In genomic region chr8:4226323-4226722, GRCm38 (mm10) we compare ENCODE assay signal across 8 mouse cellular contexts. TPM values are rescaled to one million over a fixed set of nuclear protein-coding genes. Genes with fewer than 3 reads are reported as not detected.
A peak's percentile ranks its signal among the peaks of the same experiment; 100 is the strongest.
DNase-seq lines count a peak whose midpoint lies in the region; ATAC-seq and TF ChIP-seq lines count a peak whose summit lies in the region.

No protein-coding gene starts in this region.

- H3K27ac ChIP-seq in kidney, embryonic 16.5 days (ENCODE audit: low read length) = no peak overlapping the region
- H3K27ac ChIP-seq in forebrain, embryonic 11.5 days (ENCODE audit: low read depth, low read length) = no peak overlapping the region
- no peak overlapping the region for H3K27ac ChIP-seq in intestine, embryonic 16.5 days (ENCODE audit: low read length)
- H3K27ac ChIP-seq in midbrain, postnatal 0 days (ENCODE audit: low read depth, low read length) = no peak overlapping the region

- 18% methylated on average over 4 of the region's 4 CpGs for WGBS in kidney, embryonic 16.5 days
- WGBS in forebrain, embryonic 11.5 days = 29% methylated on average over 4 of the region's 4 CpGs
- 30% methylated on average over 4 of the region's 4 CpGs for WGBS in intestine, embryonic 16.5 days
- WGBS in midbrain, postnatal 0 days = 23% methylated on average over 4 of the region's 4 CpGs

- DNase-seq in kidney, postnatal 4 days = no peak
- DNase-seq in forebrain, embryonic 11.5 days (ENCODE audit: low spot score) = no peak
- DNase-seq in midbrain, postnatal 0 days (ENCODE audit: low spot score) = no peak
- DNase-seq in left cerebral cortex, adult 11 months (ENCODE audit: low spot score) = no peak
- DNase-seq in layer of hippocampus, adult 9-10 months (ENCODE audit: low spot score) = no peak
- no peak for DNase-seq in layer of hippocampus, postnatal 10 days (ENCODE audit: low spot score in 2 of 2)

- peak; percentile 18; the same call in 1 of the 2 replicates for ATAC-seq in kidney, embryonic 16.5 days (ENCODE audit: low FRiP score, low TSS enrichment)
- peak; percentile 21; the same call in 1 of the 2 replicates for ATAC-seq in forebrain, embryonic 11.5 days (replicated peaks; ENCODE audit: low FRiP score)
- peak; percentile 29 for ATAC-seq in intestine, embryonic 16.5 days
- no peak for ATAC-seq in midbrain, postnatal 0 days (ENCODE audit: low FRiP score)

- peak overlapping the region; percentile 43 for H3K4me3 ChIP-seq in kidney, embryonic 16.5 days (ENCODE audit: low read length)
- peak overlapping the region; percentile 12; the same call in 1 of the 2 replicates for H3K4me3 ChIP-seq in forebrain, embryonic 11.5 days (ENCODE audit: low read depth, low read length)
- peak overlapping the region; percentile 48 for H3K4me3 ChIP-seq in intestine, embryonic 16.5 days (ENCODE audit: low read length)
- H3K4me3 ChIP-seq in midbrain, postnatal 0 days (ENCODE audit: low read depth, low read length) = no peak overlapping the region

- H3K9ac ChIP-seq in kidney, embryonic 16.5 days (replicated peaks; ENCODE audit: low read length) = peak overlapping the region; percentile 52
- no peak overlapping the region for H3K9ac ChIP-seq in forebrain, embryonic 11.5 days (ENCODE audit: low read length)
- peak overlapping the region; percentile 59; the same call in 1 of the 2 replicates for H3K9ac ChIP-seq in intestine, embryonic 16.5 days (ENCODE audit: low read depth, low read length)
- no peak overlapping the region for H3K9ac ChIP-seq in midbrain, postnatal 0 days (replicated peaks; ENCODE audit: low read length, poor library complexity, severe bottlenecking)

- no peak for TF ChIP-seq CTCF in midbrain, postnatal 0 days (IDR thresholded peaks at IDR 0.05)

- no peaks in the 10 kb centered on the region for H3K9me3 ChIP-seq in kidney, embryonic 16.5 days (ENCODE audit: low read length)
- no peaks in the 10 kb centered on the region for H3K9me3 ChIP-seq in forebrain, embryonic 11.5 days (ENCODE audit: control insufficient read depth, low read length)
- no peaks in the 10 kb centered on the region for H3K9me3 ChIP-seq in intestine, embryonic 16.5 days (ENCODE audit: control insufficient read depth, low read length)
- H3K9me3 ChIP-seq in midbrain, postnatal 0 days (ENCODE audit: low read length) = no peaks in the 10 kb centered on the region

- peaks cover 2% of the 10 kb centered on the region; the same call in 1 of the 2 replicates for H3K27me3 ChIP-seq in kidney, embryonic 16.5 days (ENCODE audit: insufficient read depth, low read length)
- peaks cover 7% of the 10 kb centered on the region for H3K27me3 ChIP-seq in forebrain, embryonic 11.5 days (ENCODE audit: control insufficient read depth, insufficient read depth, low read length)
- H3K27me3 ChIP-seq in intestine, embryonic 16.5 days (replicated peaks; ENCODE audit: control insufficient read depth, insufficient read depth, low read length) = no peaks in the 10 kb centered on the region
- H3K27me3 ChIP-seq in midbrain, postnatal 0 days (ENCODE audit: insufficient read depth, low read length) = peaks cover 7% of the 10 kb centered on the region

- no peaks in the 10 kb centered on the region for H3K36me3 ChIP-seq in kidney, embryonic 16.5 days (ENCODE audit: insufficient read depth, low read length)
- no peaks in the 10 kb centered on the region for H3K36me3 ChIP-seq in forebrain, embryonic 11.5 days (ENCODE audit: control insufficient read depth, insufficient read depth, low read length)
- no peaks in the 10 kb centered on the region for H3K36me3 ChIP-seq in intestine, embryonic 16.5 days (ENCODE audit: control insufficient read depth, insufficient read depth, low read length)
- no peaks in the 10 kb centered on the region for H3K36me3 ChIP-seq in midbrain, postnatal 0 days (ENCODE audit: insufficient read depth, low read length)

- peaks cover 7% of the 10 kb centered on the region for H3K4me1 ChIP-seq in kidney, embryonic 16.5 days (ENCODE audit: insufficient read depth, low read length)
- peaks cover 2% of the 10 kb centered on the region; the same call in 1 of the 2 replicates for H3K4me1 ChIP-seq in forebrain, embryonic 11.5 days (replicated peaks; ENCODE audit: control insufficient read depth, insufficient read depth, low read length)
- H3K4me1 ChIP-seq in intestine, embryonic 16.5 days (ENCODE audit: control insufficient read depth, insufficient read depth, low read length) = peaks cover 16% of the 10 kb centered on the region; the same call in 1 of the 2 replicates
- no peaks in the 10 kb centered on the region for H3K4me1 ChIP-seq in midbrain, postnatal 0 days (ENCODE audit: insufficient read depth, low read length)

- H3K4me2 ChIP-seq in kidney, embryonic 16.5 days (replicated peaks; ENCODE audit: low read depth, low read length) = peak overlapping the region; percentile 60
- peak overlapping the region; percentile 43; the same call in 1 of the 2 replicates for H3K4me2 ChIP-seq in forebrain, embryonic 11.5 days (ENCODE audit: low read depth, low read length, severe bottlenecking)
- H3K4me2 ChIP-seq in intestine, embryonic 16.5 days (ENCODE audit: low read depth, low read length) = peak overlapping the region; percentile 63
- peak overlapping the region; percentile 9; the same call in 1 of the 2 replicates for H3K4me2 ChIP-seq in midbrain, postnatal 0 days (ENCODE audit: low read depth, low read length, poor library complexity, severe bottlenecking)

RNA-seq across cellular contexts. Expression of gene Lrrc8e, which starts 0.3 kb away (rescaled TPM):
- polyA plus RNA-seq in kidney, embryonic 16.5 days (2015; fragmentation: Nextera tagmentation; extraction: Ambion mirVana) = 1.4 and 1.6 TPM in 2 replicates
- polyA plus RNA-seq in forebrain, embryonic 11.5 days (2014; fragmentation: Nextera tagmentation; extraction: Ambion mirVana) = 0.20 and 0.21 TPM in 2 replicates
- 2.6 and 2.8 TPM in 2 replicates for polyA plus RNA-seq in intestine, embryonic 16.5 days (2015; fragmentation: Nextera tagmentation; extraction: Ambion mirVana)
- total RNA-seq in midbrain, postnatal 0 days (2014; rRNA removed) = not detected in 2 replicates
- polyA plus RNA-seq in midbrain, postnatal 0 days (2015; fragmentation: Nextera tagmentation; extraction: Ambion mirVana) = 0.12 TPM in 1 of 2 replicates, not detected in the other
- not detected for total RNA-seq in layer of hippocampus, postnatal 10 days (2021)

RNA-seq across cellular contexts. Expression of gene Prr36, which starts 9.1 kb away (rescaled TPM):
- 4.7 TPM in 2 replicates for polyA plus RNA-seq in kidney, embryonic 16.5 days (2015; fragmentation: Nextera tagmentation; extraction: Ambion mirVana)
- 42.8 and 47.3 TPM in 2 replicates for polyA plus RNA-seq in forebrain, embryonic 11.5 days (2014; fragmentation: Nextera tagmentation; extraction: Ambion mirVana)
- 2.8 and 3.2 TPM in 2 replicates for polyA plus RNA-seq in intestine, embryonic 16.5 days (2015; fragmentation: Nextera tagmentation; extraction: Ambion mirVana)
- 17.9 and 19.4 TPM in 2 replicates for total RNA-seq in midbrain, postnatal 0 days (2014; rRNA removed)
- polyA plus RNA-seq in midbrain, postnatal 0 days (2015; fragmentation: Nextera tagmentation; extraction: Ambion mirVana) = 28.1 and 33.1 TPM in 2 replicates
- total RNA-seq in layer of hippocampus, postnatal 10 days (2021) = 10 to 100 TPM; 57.1 to 59.4 TPM

RNA-seq across cellular contexts. Expression of gene Map2k7, which starts 12.2 kb away (rescaled TPM):
- polyA plus RNA-seq in kidney, embryonic 16.5 days (2015; fragmentation: Nextera tagmentation; extraction: Ambion mirVana) = 30.6 and 33.6 TPM in 2 replicates
- 14.1 and 19.5 TPM in 2 replicates for polyA plus RNA-seq in forebrain, embryonic 11.5 days (2014; fragmentation: Nextera tagmentation; extraction: Ambion mirVana)
- 17.8 and 18.8 TPM in 2 replicates for polyA plus RNA-seq in intestine, embryonic 16.5 days (2015; fragmentation: Nextera tagmentation; extraction: Ambion mirVana)
- 32.8 and 42.3 TPM in 2 replicates for total RNA-seq in midbrain, postnatal 0 days (2014; rRNA removed)
- 29.3 and 29.4 TPM in 2 replicates for polyA plus RNA-seq in midbrain, postnatal 0 days (2015; fragmentation: Nextera tagmentation; extraction: Ambion mirVana)
- 10 to 100 TPM; 66.4 to 69.8 TPM for total RNA-seq in layer of hippocampus, postnatal 10 days (2021)

RNA-seq across cellular contexts. Expression of gene Gm49320, which starts 12.3 kb away (rescaled TPM):
- polyA plus RNA-seq in kidney, embryonic 16.5 days (2015; fragmentation: Nextera tagmentation; extraction: Ambion mirVana) = 1.2 and 1.3 TPM in 2 replicates
- 0.88 and 0.90 TPM in 2 replicates for polyA plus RNA-seq in forebrain, embryonic 11.5 days (2014; fragmentation: Nextera tagmentation; extraction: Ambion mirVana)
- 0.64 and 0.70 TPM in 2 replicates for polyA plus RNA-seq in intestine, embryonic 16.5 days (2015; fragmentation: Nextera tagmentation; extraction: Ambion mirVana)
- total RNA-seq in midbrain, postnatal 0 days (2014; rRNA removed) = 0.11 and 0.61 TPM in 2 replicates
- polyA plus RNA-seq in midbrain, postnatal 0 days (2015; fragmentation: Nextera tagmentation; extraction: Ambion mirVana) = 0.45 and 0.85 TPM in 2 replicates
- total RNA-seq in layer of hippocampus, postnatal 10 days (2021) = under 1 TPM in 1 of 2 experiments, not detected in 1; 0.73 TPM

RNA-seq across cellular contexts. Expression of gene Tgfbr3l, which starts 21.7 kb away (rescaled TPM):
- polyA plus RNA-seq in kidney, embryonic 16.5 days (2015; fragmentation: Nextera tagmentation; extraction: Ambion mirVana) = 4.2 and 4.8 TPM in 2 replicates
- 3.3 and 4.0 TPM in 2 replicates for polyA plus RNA-seq in forebrain, embryonic 11.5 days (2014; fragmentation: Nextera tagmentation; extraction: Ambion mirVana)
- 2.4 and 2.9 TPM in 2 replicates for polyA plus RNA-seq in intestine, embryonic 16.5 days (2015; fragmentation: Nextera tagmentation; extraction: Ambion mirVana)
- total RNA-seq in midbrain, postnatal 0 days (2014; rRNA removed) = 8.2 and 15.3 TPM in 2 replicates
- 3.5 and 5.1 TPM in 2 replicates for polyA plus RNA-seq in midbrain, postnatal 0 days (2015; fragmentation: Nextera tagmentation; extraction: Ambion mirVana)
- total RNA-seq in layer of hippocampus, postnatal 10 days (2021) = 1 to 10 TPM; 8.3 to 9.8 TPM

Comparison
In these comparisons a context has a peak if more than half of its experiments do, and no peak if none do; other contexts are left out.
1. H3K4me2 ChIP-seq: peak in every context shown above with its lines; median percentile 63 in intestine, embryonic 16.5 days; 60 in kidney, embryonic 16.5 days; 43 in forebrain, embryonic 11.5 days; 9 in midbrain, postnatal 0 days.
2. H3K9ac ChIP-seq: peak in kidney, embryonic 16.5 days (single experiment) and intestine, embryonic 16.5 days (single experiment); none in forebrain, embryonic 11.5 days (single experiment) and midbrain, postnatal 0 days (single experiment).